In the genomic region with DNA sequence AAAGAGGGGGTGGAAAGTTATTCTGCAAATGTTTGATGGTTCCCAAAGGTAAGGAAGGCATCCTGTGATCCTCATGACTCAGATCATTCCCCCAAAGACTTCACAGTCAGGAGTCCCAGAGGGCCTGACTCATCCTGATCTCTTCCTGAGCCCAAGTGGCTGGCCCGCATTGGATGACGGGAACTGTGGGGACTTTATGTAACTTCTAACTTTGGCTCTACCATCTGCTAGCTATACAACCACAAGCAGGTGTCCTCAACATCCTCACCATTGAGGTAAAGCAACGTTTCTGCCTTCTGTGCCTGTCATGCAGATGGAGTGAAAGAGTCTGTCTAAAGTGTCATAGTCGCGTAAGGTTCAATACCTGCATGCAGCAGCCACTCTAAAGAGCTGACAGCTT, we compare ENCODE assay signal across 17 mouse cellular contexts.
A peak's percentile ranks its signal among the peaks of the same experiment; 100 is the strongest.
DNase-seq lines count a peak whose midpoint lies in the region; ATAC-seq and TF ChIP-seq lines count a peak whose summit lies in the region.
"Had no signal": no experiment of that assay in that cellular context is flagged by ENCODE, and none has a peak within 500 bp of the region (broad histone marks: within the 10 kb centered on the region; RNA-seq: fewer than 3 reads in every experiment).

No protein-coding gene starts in this region.

- no peak overlapping the region for H3ac ChIP-seq in myocyte (ENCODE audit: control insufficient read depth, insufficient read length)

- no peak overlapping the region for H3K4me3 ChIP-seq in myocyte
- no peak overlapping the region for H3K4me3 ChIP-seq in hindbrain, embryonic 11.5 days (ENCODE audit: low read depth, low read length)
- H3K4me3 ChIP-seq: heart, embryonic 15.5 days; hindbrain, embryonic 15.5 days; neural tube, embryonic 12.5 days had no signal

- DNase-seq in frontal cortex, postnatal 36 days (ENCODE audit: low spot score in 2 of 2) = peak; percentile 40 to 62
- DNase-seq in frontal cortex, postnatal 10 days (ENCODE audit: low spot score in 2 of 2) = no peak
- peak; percentile 80 for DNase-seq in right cerebral cortex, adult 18-20 months
- DNase-seq in right cerebral cortex, postnatal 14 days = no peak
- DNase-seq in kidney, postnatal 25 days = no peak
- DNase-seq in adrenal gland, adult 2 months = no peak
- no peak for DNase-seq in hindbrain, embryonic 11.5 days (ENCODE audit: low spot score)
- DNase-seq: B cell, adult 2 months; cerebellum, adult 8-10 months; embryo, embryonic 11 days; lung, embryonic 14.5 days had no signal

- H3K9ac ChIP-seq in hindbrain, embryonic 11.5 days (ENCODE audit: low read depth, low read length) = no peak overlapping the region
- H3K9ac ChIP-seq: heart, embryonic 15.5 days; hindbrain, embryonic 15.5 days; lung, embryonic 14.5 days; neural tube, embryonic 12.5 days had no signal

- no peaks in the 10 kb centered on the region for H3K27me3 ChIP-seq in myocyte (ENCODE audit: control insufficient read depth, insufficient read depth, insufficient read length)
- H3K27me3 ChIP-seq in hindbrain, embryonic 11.5 days (ENCODE audit: control insufficient read depth, insufficient read depth, low read length) = no peaks in the 10 kb centered on the region
- H3K27me3 ChIP-seq: heart, embryonic 15.5 days; hindbrain, embryonic 15.5 days; neural tube, embryonic 12.5 days had no signal

- no peaks in the 10 kb centered on the region for H3K36me3 ChIP-seq in myocyte (ENCODE audit: control insufficient read depth, insufficient read depth)
- H3K36me3 ChIP-seq in hindbrain, embryonic 11.5 days (ENCODE audit: control insufficient read depth, insufficient read depth, low read length) = no peaks in the 10 kb centered on the region
- H3K36me3 ChIP-seq: G1E; heart, embryonic 15.5 days; hindbrain, embryonic 15.5 days; neural tube, embryonic 12.5 days had no signal

- peak overlapping the region; percentile 49 for H3K4me2 ChIP-seq in myocyte (ENCODE audit: low read depth)
- H3K4me2 ChIP-seq in hindbrain, embryonic 11.5 days (replicated peaks; ENCODE audit: low read depth, low read length) = no peak overlapping the region
- H3K4me2 ChIP-seq: heart, embryonic 15.5 days; hindbrain, embryonic 15.5 days; lung, embryonic 14.5 days; neural tube, embryonic 12.5 days had no signal

- 83% methylated on average over 5 of the region's 5 CpGs for WGBS in hindbrain, embryonic 11.5 days

- H3K27ac ChIP-seq in hindbrain, embryonic 11.5 days (ENCODE audit: low read depth, low read length) = no peak overlapping the region
- H3K27ac ChIP-seq: heart, embryonic 15.5 days; hindbrain, embryonic 15.5 days; neural tube, embryonic 12.5 days had no signal

- no peaks in the 10 kb centered on the region for H3K79me2 ChIP-seq in myocyte (ENCODE audit: control insufficient read depth, insufficient read depth)

- ATAC-seq in hindbrain, embryonic 11.5 days (ENCODE audit: low FRiP score) = no peak
- ATAC-seq: activated CD4-positive, CD25-positive, alpha-beta regulatory T cell, adult 4 months had no signal

- H3K4me1 ChIP-seq in hindbrain, embryonic 11.5 days (replicated peaks; ENCODE audit: control insufficient read depth, insufficient read depth, low read length) = no peaks in the 10 kb centered on the region
- H3K4me1 ChIP-seq: heart, embryonic 15.5 days; neural tube, embryonic 12.5 days had no signal

- H3K9me3 ChIP-seq in hindbrain, embryonic 11.5 days (ENCODE audit: control insufficient read depth, low read length) = no peaks in the 10 kb centered on the region
- H3K9me3 ChIP-seq: heart, embryonic 15.5 days; hindbrain, embryonic 15.5 days; neural tube, embryonic 12.5 days had no signal

- no peak for TF ChIP-seq POLR2A in myocyte (IDR thresholded peaks at IDR 0.05; ENCODE audit: insufficient read length, low read depth)

TF ChIP-seq in myocyte, 11 proteins besides CTCF, POLR2A, EP300 and RAD21:
- TF ChIP-seq CEBPB (IDR thresholded peaks at IDR 0.05; ENCODE audit: insufficient read depth, poor library complexity, severe bottlenecking) = 0 out of 2 replicates have a peak, but pooled peaks have one; percentile 11
- peak in 2 of 3 experiments; percentile 67 to 77 for TF ChIP-seq MYOD1 (IDR thresholded peaks at IDR 0.05; ENCODE audit: control insufficient read depth in 1 of 3, insufficient read length in 2 of 3, low read depth in 2 of 3)
- no peak for TF ChIP-seq POLR2AphosphoS2 (IDR thresholded peaks at IDR 0.05; ENCODE audit: insufficient read length, low read depth)
- no peak for TF ChIP-seq MAX (IDR thresholded peaks at IDR 0.05; ENCODE audit: low read depth)
- TF ChIP-seq REST (IDR thresholded peaks at IDR 0.05; ENCODE audit: insufficient read depth, insufficient read length) = no peak
- TF ChIP-seq USF1 (IDR thresholded peaks at IDR 0.05; ENCODE audit: low read depth) = no peak
- TF ChIP-seq TCF12 (IDR thresholded peaks at IDR 0.05; ENCODE audit: insufficient read depth, poor library complexity, severe bottlenecking) = no peak
- no peak for TF ChIP-seq E2F4 (IDR thresholded peaks at IDR 0.05; ENCODE audit: insufficient read depth)
- peak in 1 of 3 experiments; percentile 48 for TF ChIP-seq MYOG (IDR thresholded peaks at IDR 0.05; ENCODE audit: control insufficient read depth in 1 of 3, insufficient read depth in 1 of 3, insufficient read length in 2 of 3, low read depth in 2 of 3)
- no peak for TF ChIP-seq SRF (IDR thresholded peaks at IDR 0.05; ENCODE audit: control insufficient read depth, insufficient read length, low read depth)
- no peak for TF ChIP-seq TCF3 (IDR thresholded peaks at IDR 0.05; ENCODE audit: insufficient read length, low read depth)
TF ChIP-seq in myocyte: peak in this region for 3.

Comparison
In these comparisons a context has a peak if more than half of its experiments do, and no peak if none do; other contexts are left out.
1. DNase-seq: peak in frontal cortex, postnatal 36 days (2 of 2) and right cerebral cortex, adult 18-20 months (single experiment); none in frontal cortex, postnatal 10 days (0 of 2), right cerebral cortex, postnatal 14 days (single experiment), kidney, postnatal 25 days (0 of 2), adrenal gland, adult 2 months (single experiment) and hindbrain, embryonic 11.5 days (single experiment).